Mouse (Mus musculus) embryo, embryonic 11 days (tissue): ENCODE data around the gene Psmd13.
A peak's percentile ranks its signal among the peaks of the same experiment; 100 is the strongest.
"Not testable (repeated sequence)": the region's sequence is repeated elsewhere in the genome, so short reads cannot be mapped to it uniquely, and the experiment has no call there.

Experiments used
- DNase-seq: peaks from one replicate; pipeline ENCODE4 v3.0.0-alpha.2; 2015

Gene Psmd13

GRCm38 (mm10) chr7:140856785-140857549 is 24.8 kb upstream of the Psmd13 start, which contains the start of gene Ric8a:
TSS of gene Ric8a (plus strand) at chr7:140856957.
- DNase-seq = peak; percentile 89

GRCm38 (mm10) chr7:140857550-140858505 is 23.9 kb upstream of the Psmd13 start, which contains the start of gene Bet1l:
TSS of gene Bet1l (minus strand) at chr7:140857577.
- DNase-seq = no peak

- DNase-seq = no peak
Observed at GRCm38 (mm10) chr7:140858746-140859145, 23.0 kb upstream of the Psmd13 start.

GRCm38 (mm10) chr7:140859997-140860396 is 21.8 kb upstream of the Psmd13 start:
- no peak for DNase-seq

- DNase-seq = no peak
Observed at GRCm38 (mm10) chr7:140860728-140861127, 21.0 kb upstream of the Psmd13 start.

- no peak for DNase-seq
Observed at GRCm38 (mm10) chr7:140864761-140865160, 17.0 kb upstream of the Psmd13 start.

GRCm38 (mm10) chr7:140874224-140874623 is 7.5 kb upstream of the Psmd13 start:
- no peak for DNase-seq

- DNase-seq = no peak
Observed at GRCm38 (mm10) chr7:140877364-140877763, 4.4 kb upstream of the Psmd13 start.

GRCm38 (mm10) chr7:140879355-140879754 is 2.4 kb upstream of the Psmd13 start:
- DNase-seq = no peak

GRCm38 (mm10) chr7:140880419-140880818 is 1.3 kb upstream of the Psmd13 start:
- no peak for DNase-seq

GRCm38 (mm10) chr7:140880865-140881515 is 778 bp upstream of the Psmd13 start:
- DNase-seq = peak; percentile 5

GRCm38 (mm10) chr7:140882469-140882803 is 668 bp downstream of the Psmd13 start:
- no peak for DNase-seq

- DNase-seq = not testable (repeated sequence)
Observed at GRCm38 (mm10) chr7:140890636-140891035, 8.9 kb downstream of the Psmd13 start.

- DNase-seq = no peak
Observed at GRCm38 (mm10) chr7:140894031-140894430, 12.3 kb downstream of the Psmd13 start.

- no peak for DNase-seq
Observed at GRCm38 (mm10) chr7:140894611-140895010, 12.8 kb downstream of the Psmd13 start.

- no peak for DNase-seq
Observed at GRCm38 (mm10) chr7:140897863-140898262, 16.1 kb downstream of the Psmd13 start.

GRCm38 (mm10) chr7:140899121-140899520 is 17.4 kb downstream of the Psmd13 start:
- no peak for DNase-seq

GRCm38 (mm10) chr7:140900220-140900619 is 18.5 kb downstream of the Psmd13 start, which contains the start of gene Cox8b:
TSS of gene Cox8b (minus strand) at chr7:140900446.
- no peak for DNase-seq

GRCm38 (mm10) chr7:140902036-140902875 is 20.5 kb downstream of the Psmd13 start:
- no peak for DNase-seq

- DNase-seq = peak; percentile 77
Observed at GRCm38 (mm10) chr7:140903212-140903611, 21.4 kb downstream of the Psmd13 start.

- no peak for DNase-seq
Observed at GRCm38 (mm10) chr7:140905642-140906081, 23.9 kb downstream of the Psmd13 start.

- no peak for DNase-seq
Observed at GRCm38 (mm10) chr7:140907131-140907530, 25.4 kb downstream of the Psmd13 start.
